Mouse (Mus musculus) CH12.LX (cell line): ENCODE results near the gene Olfr1132. TPM values are rescaled to one million over a fixed set of nuclear protein-coding genes. Genes with fewer than 3 reads are reported as not detected.

Experiments used
- polyA plus RNA-seq: library from polyadenylated mRNA; unstranded; fragments of >175 nt; gene quantifications from 2 replicates; pipeline ENCODE4 v1.2.1, GENCODE M21; 2012; ENCODE audit warnings: low read depth; ENCODE audit not compliant: insufficient read length
- total RNA-seq, 2 experiments: library from RNA; depleted of rRNA; stranded (reverse); fragments of 300-350 nt in 1 of 2; fragments of >200 nt in 1 of 2; gene quantifications; 2 replicates each; pipeline ENCODE4 v1.2.3; 2012 to 2014

Olfr1132 gene
- total and polyA plus RNA-seq, 3 experiments: not detected

Other genes with a start within 250 kb of the Olfr1132 start
Only the 20 nearest of the 25 such genes appear.
- not detected in 2 replicates for gene Olfr1126, start 183.6 kb downstream of the Olfr1132 start, total RNA-seq (2012; rRNA removed)
- not detected in 2 replicates for gene Olfr1126, start 183.6 kb downstream of the Olfr1132 start, total RNA-seq (2014; rRNA removed)
- gene Olfr1126, start 183.6 kb downstream of the Olfr1132 start, polyA plus RNA-seq: not detected in 2 replicates
- not detected in 2 replicates for gene Pramel7, start 140.4 kb downstream of the Olfr1132 start, total RNA-seq (2012; rRNA removed)
- not detected in 2 replicates for gene Pramel7, start 140.4 kb downstream of the Olfr1132 start, total RNA-seq (2014; rRNA removed)
- gene Pramel7, start 140.4 kb downstream of the Olfr1132 start, polyA plus RNA-seq: not detected in 2 replicates
- gene Pramel6, start 131.0 kb downstream of the Olfr1132 start, total RNA-seq (2012; rRNA removed): not detected in 2 replicates
- gene Pramel6, start 131.0 kb downstream of the Olfr1132 start, total RNA-seq (2014; rRNA removed): not detected in 2 replicates
- gene Pramel6, start 131.0 kb downstream of the Olfr1132 start, polyA plus RNA-seq: not detected in 2 replicates
- not detected in 2 replicates for gene Olfr153, start 105.7 kb downstream of the Olfr1132 start, total RNA-seq (2012; rRNA removed)
- not detected in 2 replicates for gene Olfr153, start 105.7 kb downstream of the Olfr1132 start, total RNA-seq (2014; rRNA removed)
- gene Olfr153, start 105.7 kb downstream of the Olfr1132 start, polyA plus RNA-seq: not detected in 2 replicates
- not detected in 2 replicates for gene Olfr1128, start 92.0 kb downstream of the Olfr1132 start, total RNA-seq (2012; rRNA removed)
- not detected in 2 replicates for gene Olfr1128, start 92.0 kb downstream of the Olfr1132 start, total RNA-seq (2014; rRNA removed)
- gene Olfr1128, start 92.0 kb downstream of the Olfr1132 start, polyA plus RNA-seq: not detected in 2 replicates
- not detected in 2 replicates for gene Olfr1129, start 63.6 kb downstream of the Olfr1132 start, total RNA-seq (2012; rRNA removed)
- gene Olfr1129, start 63.6 kb downstream of the Olfr1132 start, total RNA-seq (2014; rRNA removed): not detected in 2 replicates
- gene Olfr1129, start 63.6 kb downstream of the Olfr1132 start, polyA plus RNA-seq: 0.17 TPM in 1 of 2 replicates, not detected in the other
- not detected in 2 replicates for gene Olfr1130, start 31.3 kb downstream of the Olfr1132 start, total RNA-seq (2012; rRNA removed)
- not detected in 2 replicates for gene Olfr1130, start 31.3 kb downstream of the Olfr1132 start, total RNA-seq (2014; rRNA removed)
- gene Olfr1130, start 31.3 kb downstream of the Olfr1132 start, polyA plus RNA-seq: not detected in 2 replicates
- gene Olfr1131, start 10.4 kb downstream of the Olfr1132 start, total RNA-seq (2012; rRNA removed): not detected in 2 replicates
- not detected in 2 replicates for gene Olfr1131, start 10.4 kb downstream of the Olfr1132 start, total RNA-seq (2014; rRNA removed)
- gene Olfr1131, start 10.4 kb downstream of the Olfr1132 start, polyA plus RNA-seq: not detected in 2 replicates
- gene Olfr1133, start 9.8 kb upstream of the Olfr1132 start, total RNA-seq (2012; rRNA removed): not detected in 2 replicates
- gene Olfr1133, start 9.8 kb upstream of the Olfr1132 start, total RNA-seq (2014; rRNA removed): not detected in 2 replicates
- gene Olfr1133, start 9.8 kb upstream of the Olfr1132 start, polyA plus RNA-seq: not detected in 2 replicates
- not detected in 2 replicates for gene Olfr1134, start 20.9 kb upstream of the Olfr1132 start, total RNA-seq (2012; rRNA removed)
- gene Olfr1134, start 20.9 kb upstream of the Olfr1132 start, total RNA-seq (2014; rRNA removed): not detected in 2 replicates
- gene Olfr1134, start 20.9 kb upstream of the Olfr1132 start, polyA plus RNA-seq: not detected in 2 replicates
- not detected in 2 replicates for gene Olfr1135, start 36.1 kb upstream of the Olfr1132 start, total RNA-seq (2012; rRNA removed)
- not detected in 2 replicates for gene Olfr1135, start 36.1 kb upstream of the Olfr1132 start, total RNA-seq (2014; rRNA removed)
- gene Olfr1135, start 36.1 kb upstream of the Olfr1132 start, polyA plus RNA-seq: not detected in 2 replicates
- gene Olfr1136, start 56.4 kb upstream of the Olfr1132 start, total RNA-seq (2012; rRNA removed): not detected in 2 replicates
- gene Olfr1136, start 56.4 kb upstream of the Olfr1132 start, total RNA-seq (2014; rRNA removed): not detected in 2 replicates
- gene Olfr1136, start 56.4 kb upstream of the Olfr1132 start, polyA plus RNA-seq: not detected in 2 replicates
- not detected in 2 replicates for gene Olfr1137, start 75.6 kb upstream of the Olfr1132 start, total RNA-seq (2012; rRNA removed)
- not detected in 2 replicates for gene Olfr1137, start 75.6 kb upstream of the Olfr1132 start, total RNA-seq (2014; rRNA removed)
- not detected in 2 replicates for gene Olfr1137, start 75.6 kb upstream of the Olfr1132 start, polyA plus RNA-seq
- not detected in 2 replicates for gene Olfr1138, start 102.4 kb upstream of the Olfr1132 start, total RNA-seq (2012; rRNA removed)
- not detected in 2 replicates for gene Olfr1138, start 102.4 kb upstream of the Olfr1132 start, total RNA-seq (2014; rRNA removed)
- not detected in 2 replicates for gene Olfr1138, start 102.4 kb upstream of the Olfr1132 start, polyA plus RNA-seq
- gene Olfr1140, start 106.2 kb upstream of the Olfr1132 start, total RNA-seq (2012; rRNA removed): not detected in 2 replicates
- gene Olfr1140, start 106.2 kb upstream of the Olfr1132 start, total RNA-seq (2014; rRNA removed): not detected in 2 replicates
- not detected in 2 replicates for gene Olfr1140, start 106.2 kb upstream of the Olfr1132 start, polyA plus RNA-seq
- gene Olfr1141, start 116.5 kb upstream of the Olfr1132 start, total RNA-seq (2012; rRNA removed): not detected in 2 replicates
- not detected in 2 replicates for gene Olfr1141, start 116.5 kb upstream of the Olfr1132 start, total RNA-seq (2014; rRNA removed)
- gene Olfr1141, start 116.5 kb upstream of the Olfr1132 start, polyA plus RNA-seq: not detected in 2 replicates
- not detected in 2 replicates for gene Olfr152, start 141.9 kb upstream of the Olfr1132 start, total RNA-seq (2012; rRNA removed)
- gene Olfr152, start 141.9 kb upstream of the Olfr1132 start, total RNA-seq (2014; rRNA removed): not detected in 2 replicates
- not detected in 2 replicates for gene Olfr152, start 141.9 kb upstream of the Olfr1132 start, polyA plus RNA-seq
- not detected in 2 replicates for gene Olfr1143, start 163.1 kb upstream of the Olfr1132 start, total RNA-seq (2012; rRNA removed)
- not detected in 2 replicates for gene Olfr1143, start 163.1 kb upstream of the Olfr1132 start, total RNA-seq (2014; rRNA removed)
- not detected in 2 replicates for gene Olfr1143, start 163.1 kb upstream of the Olfr1132 start, polyA plus RNA-seq
- not detected in 2 replicates for gene Olfr1145, start 172.3 kb upstream of the Olfr1132 start, total RNA-seq (2012; rRNA removed)
- not detected in 2 replicates for gene Olfr1145, start 172.3 kb upstream of the Olfr1132 start, total RNA-seq (2014; rRNA removed)
- not detected in 2 replicates for gene Olfr1145, start 172.3 kb upstream of the Olfr1132 start, polyA plus RNA-seq
- not detected in 2 replicates for gene Olfr1148, start 193.0 kb upstream of the Olfr1132 start, total RNA-seq (2012; rRNA removed)
- gene Olfr1148, start 193.0 kb upstream of the Olfr1132 start, total RNA-seq (2014; rRNA removed): not detected in 2 replicates
- not detected in 2 replicates for gene Olfr1148, start 193.0 kb upstream of the Olfr1132 start, polyA plus RNA-seq